Mouse (Mus musculus) ovary, postnatal 10 days (tissue): ENCODE measurements around the gene Clip2.

Source experiments
- DNase-seq: peaks from one replicate; pipeline ENCODE4 v3.0.0; 2022; ENCODE audit warnings: low spot score

The Clip2 gene

GRCm38 (mm10) chr5:134523728-134524127 is 28.5 kb downstream of the Clip2 start:
- no peak for DNase-seq

- no peak for DNase-seq
Observed at GRCm38 (mm10) chr5:134522524-134522923, 29.7 kb downstream of the Clip2 start.

GRCm38 (mm10) chr5:134521806-134522205 is 30.4 kb downstream of the Clip2 start:
- DNase-seq: no peak

- no peak for DNase-seq
Observed at GRCm38 (mm10) chr5:134521131-134521530, 31.1 kb downstream of the Clip2 start.

- DNase-seq: no peak
Observed at GRCm38 (mm10) chr5:134520120-134520519, 32.1 kb downstream of the Clip2 start.

GRCm38 (mm10) chr5:134519471-134519870 is 32.8 kb downstream of the Clip2 start:
- no peak for DNase-seq

GRCm38 (mm10) chr5:134512086-134512485 is 40.1 kb downstream of the Clip2 start:
- no peak for DNase-seq

GRCm38 (mm10) chr5:134510266-134510665 is 42.0 kb downstream of the Clip2 start:
- DNase-seq: no peak

GRCm38 (mm10) chr5:134508965-134509364 is 43.3 kb downstream of the Clip2 start:
- DNase-seq: no peak

GRCm38 (mm10) chr5:134507859-134508399 is 44.3 kb downstream of the Clip2 start:
- no peak for DNase-seq

- peak; percentile 23 for DNase-seq
Observed at GRCm38 (mm10) chr5:134507307-134507706, 44.9 kb downstream of the Clip2 start.

- DNase-seq: no peak
Observed at GRCm38 (mm10) chr5:134505810-134506292, 46.4 kb downstream of the Clip2 start.

GRCm38 (mm10) chr5:134502591-134502990 is 49.6 kb downstream of the Clip2 start:
- no peak for DNase-seq

GRCm38 (mm10) chr5:134501453-134501852 is 50.8 kb downstream of the Clip2 start:
- no peak for DNase-seq

- DNase-seq: no peak
Observed at GRCm38 (mm10) chr5:134500681-134501080, 51.6 kb downstream of the Clip2 start.

GRCm38 (mm10) chr5:134500062-134500461 is 52.2 kb downstream of the Clip2 start:
- no peak for DNase-seq

- DNase-seq: no peak
Observed at GRCm38 (mm10) chr5:134497026-134497425, 55.2 kb downstream of the Clip2 start.

GRCm38 (mm10) chr5:134495796-134496195 is 56.4 kb downstream of the Clip2 start:
- DNase-seq: no peak

- peak; percentile 76 for DNase-seq
Observed at GRCm38 (mm10) chr5:134494142-134494541, 58.1 kb downstream of the Clip2 start.

GRCm38 (mm10) chr5:134492956-134493355 is 59.3 kb downstream of the Clip2 start:
- no peak for DNase-seq

GRCm38 (mm10) chr5:134491712-134492417 is 60.4 kb downstream of the Clip2 start:
- peak; percentile 68 for DNase-seq

GRCm38 (mm10) chr5:134491206-134491605 is 61.0 kb downstream of the Clip2 start:
- DNase-seq: no peak

GRCm38 (mm10) chr5:134490465-134490864 is 61.8 kb downstream of the Clip2 start:
- DNase-seq: no peak

- DNase-seq: no peak
Observed at GRCm38 (mm10) chr5:134489583-134489982, 62.7 kb downstream of the Clip2 start.
